In the genomic region with DNA sequence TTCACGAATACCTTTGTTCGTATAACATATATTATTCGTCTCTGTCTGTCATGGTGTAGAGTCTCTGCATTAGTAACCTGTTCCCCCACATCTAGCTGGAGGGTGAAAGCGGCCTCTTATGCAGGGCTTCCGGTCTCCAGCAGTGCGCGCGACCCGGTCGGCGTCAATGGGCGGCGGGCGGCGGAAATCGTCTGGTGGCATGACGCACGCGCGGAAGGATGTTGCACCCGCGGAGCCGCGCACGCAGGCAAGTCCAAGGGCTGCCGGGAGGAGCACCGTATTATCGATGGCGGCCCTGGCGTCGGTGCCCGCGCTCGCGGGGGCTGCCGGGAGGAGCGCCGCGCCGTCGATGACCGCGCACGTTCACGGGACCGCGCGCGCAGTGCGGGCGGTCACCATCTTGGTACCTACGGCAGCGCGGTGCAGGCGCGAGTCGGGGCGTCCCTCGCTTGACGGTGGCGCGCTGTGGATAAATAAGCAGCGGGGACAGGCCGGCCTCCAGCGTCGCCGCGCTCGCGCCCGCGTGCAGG, we compare ENCODE assay signal across 8 mouse cellular contexts. TPM values are rescaled to one million over a fixed set of nuclear protein-coding genes. Genes with fewer than 3 reads are reported as not detected.
A peak's percentile ranks its signal among the peaks of the same experiment; 100 is the strongest.
DNase-seq lines count a peak whose midpoint lies in the region; ATAC-seq lines count a peak whose summit lies in the region.

A gene (plus strand): TSS at position 395 of the 530 bp plus-strand sequence.

- H3K27me3 ChIP-seq in hindbrain, embryonic 15.5 days, result no peaks in the 10 kb centered on the region

- peak within 1 kb of the TSS; percentile 90 for H3K4me3 ChIP-seq in hindbrain, embryonic 15.5 days

- H3K9me3 ChIP-seq in hindbrain, embryonic 15.5 days, result no peaks in the 10 kb centered on the region

- H3K4me2 ChIP-seq in hindbrain, embryonic 15.5 days, result peak within 1 kb of the TSS; percentile 76

- WGBS in hindbrain, embryonic 15.5 days, result under 1% methylated on average over 58 of the region's 72 CpGs

- H3K9ac ChIP-seq in hindbrain, embryonic 15.5 days, result peak within 1 kb of the TSS; percentile 88

- peaks cover 31% of the 10 kb centered on the region for H3K4me1 ChIP-seq in hindbrain, embryonic 15.5 days (replicated peaks)

- peak within 1 kb of the TSS; percentile 92 for H3K27ac ChIP-seq in hindbrain, embryonic 15.5 days (replicated peaks)

- peak; percentile 99 for DNase-seq in T-cell, adult 2 months (ENCODE audit: low spot score)
- DNase-seq in cerebellum, postnatal 36 days, result peak; percentile 99
- DNase-seq in frontal cortex, postnatal 36 days (ENCODE audit: low spot score in 2 of 2), result peak; percentile 99
- DNase-seq in left cerebral cortex, adult 11 months (ENCODE audit: low spot score), result peak; percentile 98
- peak; percentile 98 to 100 for DNase-seq in lung, postnatal 4 days
- DNase-seq in retina, postnatal 7 days (ENCODE audit: low read depth, low spot score), result peak; percentile 95
- peak; percentile 89 for DNase-seq in urinary bladder, adult 2 months (ENCODE audit: low spot score)

- H3K36me3 ChIP-seq in hindbrain, embryonic 15.5 days, result 0 out of 2 replicates have a peak, but pooled peaks cover 4% of the 10 kb centered on the region

- ATAC-seq in hindbrain, embryonic 15.5 days (ENCODE audit: low FRiP score, low read depth), result peak; percentile 97

RNA-seq across cellular contexts. Expression of the gene that starts here (rescaled TPM):
- 38.7 and 40.3 TPM in 2 replicates for polyA plus RNA-seq in hindbrain, embryonic 15.5 days (2015; fragmentation: Nextera tagmentation; extraction: Ambion mirVana)
- polyA plus RNA-seq in urinary bladder, adult 2 months (2012; rRNA removed), result 20.1 and 20.3 TPM in 2 replicates

Comparison
In these comparisons a context has a peak if more than half of its experiments do, and no peak if none do; other contexts are left out.
1. Peak in every context shown above with its lines: DNase-seq, ATAC-seq, H3K4me3 ChIP-seq and H3K27ac ChIP-seq.